Mouse (Mus musculus) limb, embryonic 13.5 days (tissue): ENCODE measurements around the gene Clic5. TPM values are rescaled to one million over a fixed set of nuclear protein-coding genes. Genes with fewer than 3 reads are reported as not detected.

ENCODE experiments used
- ATAC-seq: fragments of 200-750 bp; cut with Nextera tagmentation; 2 replicates; pipeline ENCODE4 v1.8.0; 2017; ENCODE audit warnings: low read depth, moderate number of reproducible peaks, moderate TSS enrichment; ENCODE audit not compliant: low FRiP score
- H3K27ac ChIP-seq: fragments of 300-500 bp; sonication (generic); 2 replicates; pipeline ENCODE4 v1.5.1; 2015; ENCODE audit warnings: inconsistent platforms, mild to moderate bottlenecking, moderate library complexity
- H3K27me3 ChIP-seq: fragments of 300-500 bp; sonication (generic); 2 replicates; pipeline ENCODE4 v1.6.1; 2015; ENCODE audit warnings: mild to moderate bottlenecking, inconsistent platforms
- H3K36me3 ChIP-seq: fragments of 300-500 bp; sonication (generic); 2 replicates; pipeline ENCODE4 v1.6.1; 2015; ENCODE audit warnings: inconsistent platforms, mild to moderate bottlenecking, moderate library complexity
- H3K4me1 ChIP-seq: fragments of 300-500 bp; sonication (generic); 2 replicates; pipeline ENCODE4 v1.6.1; 2015; ENCODE audit warnings: inconsistent platforms
- H3K4me2 ChIP-seq: fragments of 300-500 bp; sonication (generic); replicated peaks from 2 replicates; pipeline ENCODE4 v1.6.1; 2015; ENCODE audit warnings: inconsistent platforms, mild to moderate bottlenecking, moderate library complexity
- H3K4me3 ChIP-seq: fragments of 300-500 bp; sonication (generic); 2 replicates; pipeline ENCODE4 v1.5.1; 2015; ENCODE audit warnings: moderate library complexity, mild to moderate bottlenecking, inconsistent platforms
- H3K9ac ChIP-seq: fragments of 300-500 bp; sonication (generic); 2 replicates; pipeline ENCODE4 v1.6.1; 2015; ENCODE audit warnings: mild to moderate bottlenecking, inconsistent platforms
- H3K9me3 ChIP-seq: fragments of 300-500 bp; sonication (generic); 2 replicates; pipeline ENCODE4 v1.6.1; 2016; ENCODE audit warnings: inconsistent platforms
- WGBS: fragments of 180-500 bp; shearing (Covaris S2); methylation state at CpG from one replicate; pipeline ENCODE4 v1.1.7; 2015; 5-methylcytosine and 5-hydroxymethylcytosine counted together
- polyA plus RNA-seq: library from polyadenylated mRNA; unstranded; fragments of >200 nt; fragmentation: Nextera tagmentation; extraction: Ambion mirVana; gene quantifications from 2 replicates; pipeline ENCODE4 v1.2.1, GENCODE M21; 2015

The Clic5 gene
- polyA plus RNA-seq, 1 experiment from 2014 or later = 0.46 TPM

GRCm38 (mm10) chr17:44202952-44203351 lies 14.6 kb downstream of the Clic5 start:
- Histone ChIP-seq H3K9me3 (no peaks in the 10 kb centered on the region), H3K4me2 (no peak overlapping the region), H3K4me1 (no peaks in the 10 kb centered on the region), H3K4me3 (no peak overlapping the region), H3K27ac (no peak overlapping the region), H3K27me3 (no peaks in the 10 kb centered on the region), H3K9ac (no peak overlapping the region), H3K36me3 (no peaks in the 10 kb centered on the region)
- ATAC-seq = peak; percentile 57; the same call in 1 of the 2 replicates
- WGBS = 64% methylated on average over 5 of the region's 5 CpGs

DNA sequence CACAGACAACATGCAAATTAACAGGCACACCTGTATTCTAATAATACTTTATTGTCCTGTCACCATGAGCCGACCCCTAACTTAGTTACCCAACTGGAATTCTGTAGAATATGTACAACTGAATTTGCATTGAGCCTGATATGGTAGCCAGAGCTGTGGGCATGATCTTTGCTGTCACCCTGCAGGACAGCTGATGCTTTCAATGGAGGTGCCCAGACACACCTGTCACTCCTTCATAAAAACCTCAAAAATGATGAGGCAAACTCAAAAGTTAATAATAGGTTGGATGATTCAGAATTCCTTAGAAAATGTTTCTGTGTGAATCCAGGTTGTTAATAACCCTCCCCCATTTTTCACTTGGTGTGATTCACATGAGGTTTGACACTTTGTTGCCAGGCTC lies 16.4 kb downstream of the Clic5 start:
- WGBS = 87% methylated on average over 1 of the region's 1 CpGs
- no peak overlapping the region for H3K4me2 ChIP-seq
- ATAC-seq = no peak

DNA sequence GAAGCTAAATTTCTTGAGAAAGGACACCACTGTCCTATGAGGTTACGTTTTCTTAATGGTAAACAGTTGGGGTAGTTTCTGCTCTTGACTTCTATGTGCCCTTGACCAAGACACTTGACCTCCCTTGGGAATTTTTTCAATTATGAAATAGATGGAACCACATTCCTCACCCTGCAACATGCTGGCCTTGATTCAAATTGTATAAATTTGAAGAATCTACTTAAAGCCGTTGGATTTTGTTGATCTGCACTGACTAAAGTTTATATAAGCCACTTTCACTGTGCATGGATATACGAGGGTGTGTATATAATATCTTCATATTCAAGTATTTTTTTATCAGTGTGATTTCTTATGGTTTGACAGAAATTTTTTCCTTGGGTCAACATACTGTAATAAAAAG lies 17.2 kb downstream of the Clic5 start:
- no peak for ATAC-seq
- Histone ChIP-seq H3K4me3 (no peak overlapping the region), H3K36me3 (no peaks in the 10 kb centered on the region), H3K9ac (no peak overlapping the region), H3K27me3 (no peaks in the 10 kb centered on the region), H3K4me1 (no peaks in the 10 kb centered on the region), H3K4me2 (no peak overlapping the region), H3K9me3 (0 out of 2 replicates have a peak, but pooled peaks cover 5% of the 10 kb centered on the region), H3K27ac (no peak overlapping the region)
- 73% methylated on average over 3 of the region's 3 CpGs for WGBS

More for the DNA sequence above, 16.4 kb downstream of the Clic5 start:
- Histone ChIP-seq H3K27me3 (no peaks in the 10 kb centered on the region), H3K27ac (no peak overlapping the region), H3K4me3 (no peak overlapping the region), H3K9me3 (0 out of 2 replicates have a peak, but pooled peaks cover 5% of the 10 kb centered on the region), H3K9ac (no peak overlapping the region), H3K4me1 (no peaks in the 10 kb centered on the region), H3K36me3 (no peaks in the 10 kb centered on the region)

- Histone ChIP-seq H3K36me3 (no peaks in the 10 kb centered on the region), H3K9ac (no peak overlapping the region), H3K4me3 (no peak overlapping the region), H3K9me3 (0 out of 2 replicates have a peak, but pooled peaks cover 5% of the 10 kb centered on the region), H3K27me3 (no peaks in the 10 kb centered on the region), H3K4me2 (no peak overlapping the region), H3K4me1 (no peaks in the 10 kb centered on the region), H3K27ac (no peak overlapping the region)
- 82% methylated on average over 4 of the region's 4 CpGs for WGBS
- no peak for ATAC-seq
Measured at GRCm38 (mm10) chr17:44208900-44209299, 20.5 kb downstream of the Clic5 start.

DNA sequence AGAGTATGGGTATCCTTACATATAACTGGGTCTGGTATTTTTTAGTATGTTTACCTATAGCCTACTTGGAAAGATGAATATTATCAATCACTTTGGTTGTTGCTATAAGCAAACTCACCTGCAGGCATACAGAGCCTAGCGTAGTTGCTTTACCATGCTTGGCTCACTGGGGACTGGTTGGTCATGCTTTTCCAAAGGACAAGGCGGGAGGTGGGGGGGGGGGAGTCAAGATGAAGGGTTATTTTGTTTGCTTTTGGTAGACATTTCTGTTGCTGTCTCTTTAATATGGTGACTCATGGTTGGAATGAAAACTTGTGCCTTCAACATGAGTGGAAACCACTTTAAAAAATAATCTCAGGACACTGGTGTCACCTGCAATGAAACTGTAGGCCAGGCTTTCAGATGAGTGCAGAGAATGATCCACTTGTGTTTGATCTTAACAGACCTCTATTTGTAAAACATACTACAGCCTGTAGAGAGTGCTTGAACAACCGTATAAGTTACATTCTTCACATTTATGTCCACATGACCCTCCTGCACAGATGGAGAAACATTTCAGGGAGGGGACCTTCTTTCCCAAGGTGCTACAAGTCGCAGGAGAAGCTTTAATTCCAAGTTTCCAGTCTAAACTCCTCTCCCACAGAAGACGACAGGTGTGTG lies 24.7 kb downstream of the Clic5 start:
- Histone ChIP-seq H3K4me1 (no peaks in the 10 kb centered on the region), H3K4me2 (no peak overlapping the region), H3K4me3 (no peak overlapping the region), H3K9ac (no peak overlapping the region), H3K27ac (no peak overlapping the region), H3K9me3 (0 out of 2 replicates have a peak, but pooled peaks cover 5% of the 10 kb centered on the region), H3K36me3 (no peaks in the 10 kb centered on the region), H3K27me3 (no peaks in the 10 kb centered on the region)
- 87% methylated on average over 5 of the region's 5 CpGs for WGBS
- no peak for ATAC-seq

DNA sequence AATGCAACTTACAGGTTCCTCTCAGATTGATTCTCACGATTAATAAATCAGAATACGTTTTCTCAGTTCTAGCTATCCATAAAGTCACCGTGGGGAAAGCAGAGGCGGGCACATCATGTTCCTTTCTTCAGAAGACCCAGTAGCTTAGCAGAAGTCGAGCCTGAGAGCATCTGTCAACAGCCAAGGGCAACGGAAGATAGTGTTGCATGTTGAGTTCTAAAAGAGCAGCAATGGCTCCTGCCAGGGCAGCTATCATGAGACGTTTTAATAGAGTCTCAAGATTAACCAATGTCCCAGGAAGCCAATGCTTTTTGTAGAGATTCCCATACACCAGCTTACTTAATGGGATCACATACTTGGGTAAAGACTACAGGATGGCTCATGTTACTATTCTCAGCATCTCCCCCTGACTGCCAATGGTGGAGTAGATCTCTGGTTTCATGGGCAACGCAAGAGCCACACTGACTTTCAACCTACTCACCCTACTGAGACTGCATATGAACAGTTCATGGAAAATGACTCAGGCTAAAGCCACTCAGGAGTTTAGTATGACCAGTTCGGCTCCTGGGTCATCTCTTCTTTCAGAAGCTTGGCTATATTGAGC lies 26.9 kb downstream of the Clic5 start:
- no peak for ATAC-seq
- Histone ChIP-seq H3K4me2 (no peak overlapping the region), H3K9me3 (no peaks in the 10 kb centered on the region), H3K4me3 (no peak overlapping the region), H3K27me3 (no peaks in the 10 kb centered on the region), H3K36me3 (no peaks in the 10 kb centered on the region), H3K4me1 (no peaks in the 10 kb centered on the region), H3K9ac (no peak overlapping the region), H3K27ac (no peak overlapping the region)
- 82% methylated on average over 9 of the region's 9 CpGs for WGBS

- ATAC-seq = no peak
- WGBS = 84% methylated on average over 2 of the region's 2 CpGs
- H3K36me3 ChIP-seq = no peaks in the 10 kb centered on the region
- H3K9ac ChIP-seq = no peak overlapping the region
- no peak overlapping the region for H3K4me2 ChIP-seq
- H3K4me1 ChIP-seq = no peaks in the 10 kb centered on the region
- H3K27me3 ChIP-seq = no peaks in the 10 kb centered on the region
- H3K27ac ChIP-seq = no peak overlapping the region
- no peak overlapping the region for H3K4me3 ChIP-seq
- H3K9me3 ChIP-seq = no peaks in the 10 kb centered on the region
Measured at GRCm38 (mm10) chr17:44217185-44217584, 28.8 kb downstream of the Clic5 start.

GRCm38 (mm10) chr17:44219943-44220342 lies 31.6 kb downstream of the Clic5 start:
- H3K4me2 ChIP-seq = no peak overlapping the region
- H3K4me1 ChIP-seq = no peaks in the 10 kb centered on the region

DNA sequence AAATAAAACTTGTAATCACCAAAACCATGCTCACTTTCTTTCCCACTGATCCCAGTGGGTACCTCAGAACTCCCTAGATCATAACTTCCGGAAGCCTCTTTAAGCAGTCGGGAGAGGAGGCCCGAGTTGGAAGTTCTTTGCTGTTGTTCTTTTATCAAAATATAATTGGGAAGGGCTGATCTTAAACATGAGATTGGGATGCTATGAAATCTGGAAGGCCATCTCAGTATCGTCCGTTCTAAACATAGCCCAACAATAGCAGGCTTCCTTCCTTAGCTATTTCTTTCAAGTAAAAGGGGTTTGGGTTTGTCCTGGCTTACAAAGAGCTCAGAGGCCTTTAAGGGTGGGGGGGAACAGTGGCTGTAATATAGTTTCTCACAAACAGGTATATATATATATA lies 40.0 kb downstream of the Clic5 start:
- Histone ChIP-seq H3K9ac (no peak overlapping the region), H3K4me3 (no peak overlapping the region), H3K27ac (no peak overlapping the region), H3K27me3 (no peaks in the 10 kb centered on the region), H3K36me3 (no peaks in the 10 kb centered on the region), H3K4me2 (no peak overlapping the region), H3K4me1 (no peaks in the 10 kb centered on the region), H3K9me3 (no peaks in the 10 kb centered on the region)
- ATAC-seq = no peak
- 87% methylated on average over 5 of the region's 5 CpGs for WGBS

More at GRCm38 (mm10) chr17:44219943-44220342, 31.6 kb downstream of the Clic5 start:
- no peak overlapping the region for H3K9ac ChIP-seq
- H3K27ac ChIP-seq = no peak overlapping the region
- H3K36me3 ChIP-seq = no peaks in the 10 kb centered on the region
- WGBS = 77% methylated on average over 2 of the region's 2 CpGs
- H3K27me3 ChIP-seq = no peaks in the 10 kb centered on the region
- no peaks in the 10 kb centered on the region for H3K9me3 ChIP-seq
- no peak overlapping the region for H3K4me3 ChIP-seq
- no peak for ATAC-seq

DNA sequence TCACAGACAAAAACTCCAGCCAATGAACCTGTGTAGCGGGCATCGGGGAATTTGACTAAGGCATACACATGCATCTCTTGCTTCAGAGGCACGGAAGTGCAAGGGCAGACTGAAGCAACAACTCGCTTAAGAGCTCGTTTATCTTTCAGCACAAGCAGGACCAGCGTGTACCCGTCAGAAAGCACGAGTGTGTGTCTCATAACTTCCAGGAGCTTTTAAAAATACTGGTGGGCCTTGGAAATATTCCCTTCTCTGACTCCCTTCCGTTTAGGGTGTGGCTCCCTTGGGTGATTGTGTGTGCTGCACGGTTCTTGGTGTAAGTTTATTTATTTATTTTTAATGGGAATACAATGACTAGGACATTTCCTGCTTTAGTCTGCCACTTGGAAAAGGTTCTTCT lies 41.7 kb downstream of the Clic5 start:
- Histone ChIP-seq H3K4me1 (no peaks in the 10 kb centered on the region), H3K4me2 (no peak overlapping the region), H3K27me3 (no peaks in the 10 kb centered on the region), H3K36me3 (no peaks in the 10 kb centered on the region), H3K4me3 (no peak overlapping the region), H3K9me3 (no peaks in the 10 kb centered on the region), H3K27ac (no peak overlapping the region), H3K9ac (no peak overlapping the region)
- WGBS = 68% methylated on average over 10 of the region's 10 CpGs
- no peak for ATAC-seq

DNA sequence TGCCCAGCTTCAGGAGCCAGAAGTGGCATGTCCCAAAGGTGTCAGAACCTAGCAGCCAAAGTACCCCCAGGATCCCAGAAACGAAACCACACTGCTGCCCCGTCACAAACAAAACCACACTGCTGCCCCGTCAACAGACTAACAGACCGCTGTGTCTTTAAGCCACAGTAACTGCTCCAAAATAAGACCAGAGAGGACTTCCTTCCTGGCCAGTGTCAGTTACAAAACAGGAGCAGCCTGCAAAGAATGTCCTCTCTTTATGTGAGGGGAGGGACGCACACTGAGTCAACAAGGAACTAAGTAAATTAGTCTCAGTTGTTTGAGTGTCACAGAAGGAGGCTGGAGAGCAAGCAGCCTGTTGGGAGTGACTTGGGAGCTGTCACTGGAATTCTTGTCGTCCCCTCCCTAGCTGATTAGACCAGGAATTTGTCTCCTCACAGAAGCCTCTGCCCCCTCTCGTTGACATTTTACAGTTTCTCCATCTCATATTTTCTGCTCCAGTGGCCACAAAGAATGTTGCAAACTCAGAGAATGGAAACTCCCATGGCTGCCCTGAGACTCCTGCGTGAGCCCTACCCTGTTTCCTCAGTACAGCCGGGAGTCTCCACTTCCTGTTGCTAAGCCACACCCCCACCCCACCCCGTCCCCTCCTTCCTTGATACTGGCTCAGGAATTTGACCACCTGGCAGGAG lies 50.8 kb downstream of the Clic5 start:
- WGBS = 18% methylated on average over 10 of the region's 10 CpGs

GRCm38 (mm10) chr17:44240742-44241141 lies 52.4 kb downstream of the Clic5 start:
- H3K4me3 ChIP-seq = no peak overlapping the region
- no peak overlapping the region for H3K9ac ChIP-seq
- no peak overlapping the region for H3K4me2 ChIP-seq
- H3K36me3 ChIP-seq = no peaks in the 10 kb centered on the region
- H3K27me3 ChIP-seq = peaks cover 15% of the 10 kb centered on the region; the same call in 1 of the 2 replicates
- no peak for ATAC-seq
- WGBS = 96% methylated on average over 2 of the region's 2 CpGs
- H3K9me3 ChIP-seq = 0 out of 2 replicates have a peak, but pooled peaks cover 4% of the 10 kb centered on the region
- H3K4me1 ChIP-seq = peaks cover 20% of the 10 kb centered on the region
- no peak overlapping the region for H3K27ac ChIP-seq

More for the DNA sequence above, 50.8 kb downstream of the Clic5 start:
- Histone ChIP-seq H3K9ac (no peak overlapping the region), H3K4me2 (peak overlapping the region; percentile 53), H3K4me1 (peaks cover 16% of the 10 kb centered on the region), H3K27ac (peak overlapping the region; percentile 39; the same call in 1 of the 2 replicates), H3K36me3 (no peaks in the 10 kb centered on the region), H3K9me3 (0 out of 2 replicates have a peak, but pooled peaks cover 4% of the 10 kb centered on the region), H3K27me3 (peaks cover 7% of the 10 kb centered on the region; the same call in 1 of the 2 replicates), H3K4me3 (peak overlapping the region; percentile 16; the same call in 1 of the 2 replicates)
- peak; percentile 83; the same call in 1 of the 2 replicates for ATAC-seq
